Comparison of ENCODE assay signal across 22 mouse cellular contexts in genomic region chr11:107652137-107652536, GRCm38 (mm10).
A peak's percentile ranks its signal among the peaks of the same experiment; 100 is the strongest.
DNase-seq lines count a peak whose midpoint lies in the region; ATAC-seq and TF ChIP-seq lines count a peak whose summit lies in the region.
"Had no signal": no experiment of that assay in that cellular context is flagged by ENCODE, and none has a peak within 500 bp of the region (broad histone marks: within the 10 kb centered on the region; RNA-seq: fewer than 3 reads in every experiment).

No protein-coding gene starts in this region.

- ATAC-seq in intestine, embryonic 14.5 days (replicated peaks; ENCODE audit: low FRiP score, low TSS enrichment, low read depth), result no peak
- no peak for ATAC-seq in intestine, postnatal 0 days
- no peak for ATAC-seq in lung, embryonic 14.5 days (ENCODE audit: insufficient read depth)
- ATAC-seq: CD4-positive, CD25-positive, alpha-beta regulatory T cell, adult 4 months; forebrain, embryonic 13.5 days; forebrain, postnatal 0 days had no signal

- no peaks in the 10 kb centered on the region for H3K9me3 ChIP-seq in intestine, embryonic 14.5 days (ENCODE audit: control insufficient read depth, low read length)
- H3K9me3 ChIP-seq in intestine, postnatal 0 days (ENCODE audit: control insufficient read depth), result no peaks in the 10 kb centered on the region
- H3K9me3 ChIP-seq in lung, embryonic 14.5 days (ENCODE audit: low read depth, low read length), result no peaks in the 10 kb centered on the region
- H3K9me3 ChIP-seq: embryonic facial prominence, embryonic 13.5 days; forebrain, embryonic 13.5 days; G1E; heart, embryonic 10.5 days; heart, embryonic 15.5 days had no signal

- H3K4me2 ChIP-seq in intestine, embryonic 14.5 days (ENCODE audit: low read length), result no peak overlapping the region
- H3K4me2 ChIP-seq in intestine, postnatal 0 days (replicated peaks; ENCODE audit: low read depth), result no peak overlapping the region
- no peak overlapping the region for H3K4me2 ChIP-seq in lung, embryonic 14.5 days
- H3K4me2 ChIP-seq: embryonic facial prominence, embryonic 13.5 days; forebrain, embryonic 13.5 days; heart, embryonic 15.5 days; hindbrain, embryonic 14.5 days had no signal

- DNase-seq in intestine, embryonic 14.5 days (ENCODE audit: low spot score), result no peak
- DNase-seq in lung, embryonic 14.5 days, result peak; percentile 38
- DNase-seq in lung, adult 18-20 months, result no peak
- DNase-seq in mesoderm, embryonic 11.5 days (ENCODE audit: low read depth, low spot score), result peak; percentile 2
- DNase-seq in cerebellum, postnatal 14 days, result no peak
- DNase-seq: adrenal gland, adult 8-10 months; adrenal gland, postnatal 36 days; cerebellum, adult 11 months; cerebellum, adult 8-10 months; cerebellum, postnatal 25 days; forebrain, postnatal 0 days; gastrocnemius, postnatal 25 days; heart, adult 18-20 months; heart, postnatal 14 days had no signal

- no peak for TF ChIP-seq CTCF in intestine, postnatal 0 days (IDR thresholded peaks at IDR 0.05; ENCODE audit: low read depth)
- no peak for TF ChIP-seq CTCF in lung, embryonic 14.5 days (IDR thresholded peaks at IDR 0.05; ENCODE audit: low read depth)

- H3K4me3 ChIP-seq in intestine, embryonic 14.5 days (ENCODE audit: low read depth, low read length), result no peak overlapping the region
- H3K4me3 ChIP-seq in intestine, postnatal 0 days (ENCODE audit: low read depth, low read length), result no peak overlapping the region
- no peak overlapping the region for H3K4me3 ChIP-seq in lung, embryonic 14.5 days (ENCODE audit: low read depth, low read length)
- H3K4me3 ChIP-seq: embryonic facial prominence, embryonic 13.5 days; forebrain, embryonic 13.5 days; heart, embryonic 10.5 days; heart, embryonic 15.5 days had no signal

- peak overlapping the region; percentile 34 for H3K27ac ChIP-seq in intestine, embryonic 14.5 days (ENCODE audit: low read depth)
- no peak overlapping the region for H3K27ac ChIP-seq in intestine, postnatal 0 days (ENCODE audit: low read depth, low read length)
- H3K27ac ChIP-seq in lung, embryonic 14.5 days (ENCODE audit: low read depth), result no peak overlapping the region
- H3K27ac ChIP-seq: embryonic facial prominence, embryonic 13.5 days; heart, embryonic 10.5 days; heart, embryonic 15.5 days; hindbrain, embryonic 14.5 days had no signal

- 52% methylated on average over 8 of the region's 8 CpGs for WGBS in intestine, embryonic 14.5 days
- WGBS in intestine, postnatal 0 days, result 67% methylated on average over 8 of the region's 8 CpGs
- 39% methylated on average over 8 of the region's 8 CpGs for WGBS in lung, embryonic 14.5 days

- peaks cover 2% of the 10 kb centered on the region; the same call in 1 of the 2 replicates for H3K4me1 ChIP-seq in intestine, embryonic 14.5 days (replicated peaks; ENCODE audit: control insufficient read depth, insufficient read depth, low read length)
- H3K4me1 ChIP-seq in intestine, postnatal 0 days (replicated peaks; ENCODE audit: control insufficient read depth, insufficient read depth, low read length), result no peaks in the 10 kb centered on the region
- H3K4me1 ChIP-seq in lung, embryonic 14.5 days (ENCODE audit: insufficient read depth), result 0 out of 2 replicates have a peak, but pooled peaks cover 5% of the 10 kb centered on the region

- peaks cover 53% of the 10 kb centered on the region for H3K36me3 ChIP-seq in intestine, embryonic 14.5 days (ENCODE audit: control insufficient read depth, insufficient read depth, low read length)
- peaks cover 48% of the 10 kb centered on the region for H3K36me3 ChIP-seq in intestine, postnatal 0 days (ENCODE audit: control insufficient read depth, insufficient read depth)
- peaks cover 46% of the 10 kb centered on the region for H3K36me3 ChIP-seq in lung, embryonic 14.5 days (ENCODE audit: insufficient read depth)

- H3K27me3 ChIP-seq in intestine, embryonic 14.5 days (replicated peaks; ENCODE audit: control insufficient read depth, insufficient read depth, low read length), result no peaks in the 10 kb centered on the region
- H3K27me3 ChIP-seq in intestine, postnatal 0 days (replicated peaks; ENCODE audit: control insufficient read depth, insufficient read depth, low read length), result no peaks in the 10 kb centered on the region
- H3K27me3 ChIP-seq in lung, embryonic 14.5 days (ENCODE audit: insufficient read depth, low read length), result no peaks in the 10 kb centered on the region
- H3K27me3 ChIP-seq: embryonic facial prominence, embryonic 13.5 days; forebrain, embryonic 13.5 days; heart, embryonic 15.5 days had no signal

- no peak overlapping the region for H3K9ac ChIP-seq in intestine, embryonic 14.5 days (ENCODE audit: low read length)
- no peak overlapping the region for H3K9ac ChIP-seq in intestine, postnatal 0 days (ENCODE audit: low read depth, low read length)
- H3K9ac ChIP-seq in lung, embryonic 14.5 days, result no peak overlapping the region
- H3K9ac ChIP-seq: embryonic facial prominence, embryonic 13.5 days; forebrain, embryonic 13.5 days; forebrain, postnatal 0 days; heart, embryonic 15.5 days; hindbrain, embryonic 14.5 days had no signal

Comparison
In these comparisons a context has a peak if more than half of its experiments do, and no peak if none do; other contexts are left out.
1. DNase-seq: peak in lung, embryonic 14.5 days (single experiment) and mesoderm, embryonic 11.5 days (single experiment); none in intestine, embryonic 14.5 days (single experiment), lung, adult 18-20 months (0 of 2) and cerebellum, postnatal 14 days (0 of 2).